Mouse (Mus musculus): ENCODE results near the gene Ppm1g. TPM values are rescaled to one million over a fixed set of nuclear protein-coding genes. Genes with fewer than 3 reads are reported as not detected.
"Not testable (repeated sequence)": the region's sequence is repeated elsewhere in the genome, so short reads cannot be mapped to it uniquely, and the experiment has no call there.

The Ppm1g gene
- total RNA-seq, 2 experiments from 2014 or later: 125 to 127 TPM

- no peak for DNase-seq
Observed at GRCm38 (mm10) chr5:31219474-31219873, 1.0 kb downstream of the Ppm1g start.

GRCm38 (mm10) chr5:31219070-31219469 is 1.4 kb downstream of the Ppm1g start:
- DNase-seq: no peak

GRCm38 (mm10) chr5:31218294-31218693 is 2.2 kb downstream of the Ppm1g start:
- DNase-seq: no peak

- DNase-seq: not testable (repeated sequence)
Observed at GRCm38 (mm10) chr5:31216554-31216953, 3.9 kb downstream of the Ppm1g start.

GRCm38 (mm10) chr5:31204421-31204820 is 16.1 kb downstream of the Ppm1g start:
- DNase-seq: no peak

GRCm38 (mm10) chr5:31203866-31204265 is 16.6 kb downstream of the Ppm1g start:
- DNase-seq: no peak

GRCm38 (mm10) chr5:31202933-31203332 is 17.6 kb downstream of the Ppm1g start:
- DNase-seq: no peak

GRCm38 (mm10) chr5:31201742-31202590 is 18.5 kb downstream of the Ppm1g start, which contains the start of gene Zfp513:
Gene Zfp513 (minus strand): TSS chr5:31202303.
- DNase-seq: peak; percentile 96

GRCm38 (mm10) chr5:31201042-31201741 is 19.3 kb downstream of the Ppm1g start:
- DNase-seq: peak; percentile 35

GRCm38 (mm10) chr5:31200327-31200768 is 20.1 kb downstream of the Ppm1g start:
- DNase-seq: peak; percentile 42

- peak; percentile 51 for DNase-seq
Observed at GRCm38 (mm10) chr5:31199893-31200292, 20.6 kb downstream of the Ppm1g start.

GRCm38 (mm10) chr5:31199321-31199892 is 21.1 kb downstream of the Ppm1g start:
- DNase-seq: no peak

GRCm38 (mm10) chr5:31198616-31199320 is 21.7 kb downstream of the Ppm1g start:
- DNase-seq: no peak

GRCm38 (mm10) chr5:31198170-31198569 is 22.3 kb downstream of the Ppm1g start:
- no peak for DNase-seq

- DNase-seq: no peak
Observed at GRCm38 (mm10) chr5:31197072-31197471, 23.4 kb downstream of the Ppm1g start.

- DNase-seq: no peak
Observed at GRCm38 (mm10) chr5:31196207-31196606, 24.3 kb downstream of the Ppm1g start.

- no peak for DNase-seq
Observed at GRCm38 (mm10) chr5:31195671-31196070, 24.8 kb downstream of the Ppm1g start.

- no peak for DNase-seq
Observed at GRCm38 (mm10) chr5:31194486-31195485, 25.7 kb downstream of the Ppm1g start.

GRCm38 (mm10) chr5:31193631-31194281 is 26.7 kb downstream of the Ppm1g start:
- no peak for DNase-seq

GRCm38 (mm10) chr5:31192939-31193630 is 27.4 kb downstream of the Ppm1g start, which contains the start of the genes Snx17 and Eif2b4:
Gene Snx17 (plus strand): TSS chr5:31193227.
Gene Eif2b4 (minus strand): TSS chr5:31193430.
- peak; percentile 100 for DNase-seq

Data from adrenal gland, postnatal 10 days (tissue).